Mouse (Mus musculus): ENCODE results near the gene Atp6v1g2.

The Atp6v1g2 gene

GRCm38 (mm10) chr17:35233114-35233980, at the start of gene Atp6v1g2:
Gene Atp6v1g2 (plus strand): TSS chr17:35233660.
- DNase-seq (ENCODE audit: extremely low spot score, low read depth, low spot score) = no peak

GRCm38 (mm10) chr17:35185639-35186611, 47.5 kb upstream of the Atp6v1g2 start:
- DNase-seq (ENCODE audit: extremely low spot score, low read depth, low spot score) = no peak

- DNase-seq (ENCODE audit: extremely low spot score, low read depth, low spot score) = no peak
Measured at GRCm38 (mm10) chr17:35186681-35187080, 46.8 kb upstream of the Atp6v1g2 start.

GRCm38 (mm10) chr17:35187345-35187744, 46.1 kb upstream of the Atp6v1g2 start:
- DNase-seq (ENCODE audit: extremely low spot score, low read depth, low spot score) = no peak

- DNase-seq (ENCODE audit: extremely low spot score, low read depth, low spot score) = no peak
Measured at GRCm38 (mm10) chr17:35187959-35188610, 45.4 kb upstream of the Atp6v1g2 start, which contains the start of gene Lst1. Gene Lst1 (minus strand): TSS chr17:35188439.

GRCm38 (mm10) chr17:35189186-35189585, 44.3 kb upstream of the Atp6v1g2 start:
- no peak for DNase-seq (ENCODE audit: extremely low spot score, low read depth, low spot score)

GRCm38 (mm10) chr17:35190096-35190495, 43.4 kb upstream of the Atp6v1g2 start:
- DNase-seq (ENCODE audit: extremely low spot score, low read depth, low spot score) = no peak

GRCm38 (mm10) chr17:35191723-35192122, 41.7 kb upstream of the Atp6v1g2 start:
- DNase-seq (ENCODE audit: extremely low spot score, low read depth, low spot score) = no peak

- no peak for DNase-seq (ENCODE audit: extremely low spot score, low read depth, low spot score)
Measured at GRCm38 (mm10) chr17:35192924-35193323, 40.5 kb upstream of the Atp6v1g2 start.

GRCm38 (mm10) chr17:35193881-35194843, 39.3 kb upstream of the Atp6v1g2 start, which contains the start of gene Ltb:
Gene Ltb (plus strand): TSS chr17:35194439.
- DNase-seq (ENCODE audit: extremely low spot score, low read depth, low spot score) = no peak

GRCm38 (mm10) chr17:35194844-35195630, 38.4 kb upstream of the Atp6v1g2 start:
- no peak for DNase-seq (ENCODE audit: extremely low spot score, low read depth, low spot score)

- no peak for DNase-seq (ENCODE audit: extremely low spot score, low read depth, low spot score)
Measured at GRCm38 (mm10) chr17:35195631-35196320, 37.7 kb upstream of the Atp6v1g2 start.

- DNase-seq (ENCODE audit: extremely low spot score, low read depth, low spot score) = no peak
Measured at GRCm38 (mm10) chr17:35196321-35196641, 37.2 kb upstream of the Atp6v1g2 start.

- DNase-seq (ENCODE audit: extremely low spot score, low read depth, low spot score) = no peak
Measured at GRCm38 (mm10) chr17:35197126-35197525, 36.3 kb upstream of the Atp6v1g2 start.

- no peak for DNase-seq (ENCODE audit: extremely low spot score, low read depth, low spot score)
Measured at GRCm38 (mm10) chr17:35198029-35198428, 35.4 kb upstream of the Atp6v1g2 start.

- no peak for DNase-seq (ENCODE audit: extremely low spot score, low read depth, low spot score)
Measured at GRCm38 (mm10) chr17:35198946-35199345, 34.5 kb upstream of the Atp6v1g2 start.

GRCm38 (mm10) chr17:35200398-35200797, 33.1 kb upstream of the Atp6v1g2 start:
- no peak for DNase-seq (ENCODE audit: extremely low spot score, low read depth, low spot score)

- DNase-seq (ENCODE audit: extremely low spot score, low read depth, low spot score) = no peak
Measured at GRCm38 (mm10) chr17:35201128-35201527, 32.3 kb upstream of the Atp6v1g2 start.

- no peak for DNase-seq (ENCODE audit: extremely low spot score, low read depth, low spot score)
Measured at GRCm38 (mm10) chr17:35201787-35202186, 31.7 kb upstream of the Atp6v1g2 start, which contains the start of gene Tnf. Gene Tnf (minus strand): TSS chr17:35202007.
